Mouse (Mus musculus) stomach, postnatal 0 days (tissue): ENCODE measurements around the gene Inafm2. TPM values are rescaled to one million over a fixed set of nuclear protein-coding genes. Genes with fewer than 3 reads are reported as not detected.
A peak's percentile ranks its signal among the peaks of the same experiment; 100 is the strongest.

ENCODE experiments used
- ATAC-seq: fragments of 200-750 bp; cut with Nextera tagmentation; 2 replicates; pipeline ENCODE4 v1.8.0; 2017; ENCODE audit not compliant: low FRiP score, low TSS enrichment
- DNase-seq: peaks from one replicate; pipeline ENCODE4 v3.0.0-alpha.2; 2016; ENCODE audit warnings: low spot score
- H3K27ac ChIP-seq: fragments of 300-500 bp; sonication (generic); replicated peaks from 2 replicates; pipeline ENCODE4 v1.5.1; 2014; ENCODE audit warnings: mild to moderate bottlenecking, control low read depth
- H3K27me3 ChIP-seq: fragments of 300-500 bp; sonication (generic); 2 replicates; pipeline ENCODE4 v1.6.1; 2014; ENCODE audit warnings: low read length; ENCODE audit not compliant: control insufficient read depth, insufficient read depth
- H3K36me3 ChIP-seq: fragments of 300-500 bp; sonication (generic); 2 replicates; pipeline ENCODE4 v1.6.1; 2014; ENCODE audit warnings: low read length, mixed read lengths; ENCODE audit not compliant: control insufficient read depth, insufficient read depth
- H3K4me1 ChIP-seq: fragments of 300-500 bp; sonication (generic); replicated peaks from 2 replicates; pipeline ENCODE4 v1.6.1; 2014; ENCODE audit warnings: antibody characterized with exemption; ENCODE audit not compliant: control insufficient read depth, insufficient read depth
- H3K4me2 ChIP-seq: fragments of 300-500 bp; sonication (generic); replicated peaks from 2 replicates; pipeline ENCODE4 v1.6.1; 2014; ENCODE audit warnings: low read depth, mild to moderate bottlenecking, control low read depth, moderate library complexity
- H3K4me3 ChIP-seq: fragments of 300-500 bp; sonication (generic); 2 replicates; pipeline ENCODE4 v1.5.1; 2014; ENCODE audit warnings: low read depth, low read length, control low read depth
- H3K9ac ChIP-seq: fragments of 300-500 bp; sonication (generic); 2 replicates; pipeline ENCODE4 v1.6.1; 2014; ENCODE audit warnings: mild to moderate bottlenecking, low read length, control low read depth, mixed read lengths
- H3K9me3 ChIP-seq: fragments of 300-500 bp; sonication (generic); 2 replicates; pipeline ENCODE4 v1.6.1; 2016; ENCODE audit warnings: low read length; ENCODE audit not compliant: control insufficient read depth
- CTCF ChIP-seq: IDR thresholded peaks from 2 replicates; pipeline ENCODE4 v1.5.1; 2016; ENCODE audit warnings: antibody characterized with exemption, low read depth, mild to moderate bottlenecking, moderate library complexity
- EP300 ChIP-seq: optimal IDR thresholded peaks from 2 replicates; pipeline ENCODE3; 2016; ENCODE audit warnings: antibody characterized with exemption
- WGBS: fragments of 180-500 bp; shearing (Covaris S2); extraction: QIAGEN DNeasy Blood & Tissue Kit; methylation state at CpG from one replicate; pipeline ENCODE4 v1.1.7; 2014; 5-methylcytosine and 5-hydroxymethylcytosine counted together
- polyA plus RNA-seq: library from polyadenylated mRNA; unstranded; fragments of >200 nt; fragmentation: Nextera tagmentation; extraction: Ambion mirVana; gene quantifications from 2 replicates; pipeline ENCODE4 v1.2.1, GENCODE M21; 2015

Inafm2 gene
- polyA plus RNA-seq, 1 experiment from 2014 or later = 33.8 TPM

- TF ChIP-seq CTCF = no peak
- TF ChIP-seq EP300 = no peak
- Histone ChIP-seq H3K4me2 (no peak overlapping the region), H3K9me3 (no peaks in the 10 kb centered on the region), H3K4me1 (0 out of 2 replicates have a peak, but pooled peaks cover 3% of the 10 kb centered on the region), H3K36me3 (no peaks in the 10 kb centered on the region), H3K27ac (no peak overlapping the region), H3K27me3 (no peaks in the 10 kb centered on the region), H3K9ac (no peak overlapping the region), H3K4me3 (no peak overlapping the region)
- DNase-seq (no peak), ATAC-seq (peak; percentile 44; the same call in 1 of the 2 replicates)
- WGBS = 54% methylated on average over 2 of the region's 2 CpGs
Measured at GRCm38 (mm10) chr2:118774536-118774935, 29.0 kb downstream of the Inafm2 start.

- Histone ChIP-seq H3K4me2 (no peak overlapping the region), H3K27me3 (no peaks in the 10 kb centered on the region), H3K4me3 (no peak overlapping the region), H3K4me1 (0 out of 2 replicates have a peak, but pooled peaks cover 3% of the 10 kb centered on the region), H3K27ac (no peak overlapping the region), H3K36me3 (no peaks in the 10 kb centered on the region), H3K9me3 (no peaks in the 10 kb centered on the region), H3K9ac (no peak overlapping the region)
- ATAC-seq (no peak), DNase-seq (no peak)
- WGBS = 38% methylated on average over 1 of the region's 1 CpGs
- no peak for TF ChIP-seq CTCF
- TF ChIP-seq EP300 = no peak
Measured at GRCm38 (mm10) chr2:118775396-118775795, 29.8 kb downstream of the Inafm2 start.

GRCm38 (mm10) chr2:118775846-118776245, 30.3 kb downstream of the Inafm2 start:
- H3K9ac ChIP-seq = no peak overlapping the region
- no peak for DNase-seq
- H3K27me3 ChIP-seq = no peaks in the 10 kb centered on the region
- H3K36me3 ChIP-seq = no peaks in the 10 kb centered on the region
- 0 out of 2 replicates have a peak, but pooled peaks cover 3% of the 10 kb centered on the region for H3K4me1 ChIP-seq
- no peak overlapping the region for H3K4me2 ChIP-seq
- WGBS = 64% methylated on average over 4 of the region's 4 CpGs
- H3K4me3 ChIP-seq = no peak overlapping the region
- no peak for TF ChIP-seq CTCF
- no peak for TF ChIP-seq EP300
- ATAC-seq = no peak
- no peaks in the 10 kb centered on the region for H3K9me3 ChIP-seq
- H3K27ac ChIP-seq = no peak overlapping the region

GRCm38 (mm10) chr2:118776295-118776694, 30.7 kb downstream of the Inafm2 start:
- no peak overlapping the region for H3K4me2 ChIP-seq
- H3K36me3 ChIP-seq = no peaks in the 10 kb centered on the region
- no peak overlapping the region for H3K4me3 ChIP-seq
- 73% methylated on average over 2 of the region's 2 CpGs for WGBS
- TF ChIP-seq EP300 (no peak), CTCF (no peak)
- H3K9me3 ChIP-seq = no peaks in the 10 kb centered on the region
- no peak overlapping the region for H3K27ac ChIP-seq
- no peak for ATAC-seq
- no peaks in the 10 kb centered on the region for H3K27me3 ChIP-seq
- DNase-seq = no peak
- no peak overlapping the region for H3K9ac ChIP-seq
- 0 out of 2 replicates have a peak, but pooled peaks cover 3% of the 10 kb centered on the region for H3K4me1 ChIP-seq

GRCm38 (mm10) chr2:118778418-118778817, 32.9 kb downstream of the Inafm2 start:
- H3K4me1 ChIP-seq = 0 out of 2 replicates have a peak, but pooled peaks cover 3% of the 10 kb centered on the region
- H3K4me3 ChIP-seq = no peak overlapping the region
- H3K4me2 ChIP-seq = no peak overlapping the region
- TF ChIP-seq CTCF (no peak), EP300 (no peak)
- no peaks in the 10 kb centered on the region for H3K9me3 ChIP-seq
- DNase-seq (no peak), ATAC-seq (no peak)
- no peaks in the 10 kb centered on the region for H3K27me3 ChIP-seq
- no peak overlapping the region for H3K9ac ChIP-seq
- no peaks in the 10 kb centered on the region for H3K36me3 ChIP-seq
- WGBS = 78% methylated on average over 4 of the region's 4 CpGs
- no peak overlapping the region for H3K27ac ChIP-seq

- 12% methylated on average over 10 of the region's 10 CpGs for WGBS
- Histone ChIP-seq H3K27ac (no peak overlapping the region), H3K4me3 (peak overlapping the region; percentile 23; the same call in 1 of the 2 replicates), H3K36me3 (no peaks in the 10 kb centered on the region), H3K9ac (no peak overlapping the region), H3K4me1 (0 out of 2 replicates have a peak, but pooled peaks cover 3% of the 10 kb centered on the region), H3K4me2 (peak overlapping the region; percentile 51), H3K9me3 (no peaks in the 10 kb centered on the region), H3K27me3 (no peaks in the 10 kb centered on the region)
- TF ChIP-seq EP300 = no peak
- TF ChIP-seq CTCF = no peak
- ATAC-seq = no peak
- DNase-seq = no peak
Measured at GRCm38 (mm10) chr2:118779065-118779464, 33.5 kb downstream of the Inafm2 start.
